Mouse (Mus musculus) gastrocnemius, adult 2 months (tissue): ENCODE data around the gene Lnx2. TPM values are rescaled to one million over a fixed set of nuclear protein-coding genes. Genes with fewer than 3 reads are reported as not detected.
A peak's percentile ranks its signal among the peaks of the same experiment; 100 is the strongest.

Source experiments
- DNase-seq: peaks from one replicate; pipeline ENCODE4 v3.0.0; 2022
- H3K27ac ChIP-seq: fragments of 200-600 bp; 2 replicates; pipeline ENCODE4 v1.8.1; 2022; ENCODE audit warnings: mild to moderate bottlenecking
- H3K4me3 ChIP-seq: fragments of 200-600 bp; 2 replicates; pipeline ENCODE4 v1.8.1; 2022; ENCODE audit warnings: mild to moderate bottlenecking, moderate library complexity
- CTCF ChIP-seq: fragments of 200-600 bp; IDR thresholded peaks from 2 replicates; pipeline ENCODE4 v1.8.1; 2022; ENCODE audit warnings: antibody characterized with exemption, mild to moderate bottlenecking, moderate library complexity
- intact Hi-C: fragments of 180-260 bp; cut with DNase I; formaldehyde crosslinking; loops from one replicate; pipeline ENCODE4 v1.15.1; 2025
- total RNA-seq, 2 experiments: library from RNA; stranded (reverse); gene quantifications; 2 replicates each; pipeline ENCODE4 v1.2.3; 2021

Lnx2 gene
- total RNA-seq, 2 experiments from 2014 or later: 3.3 to 3.4 TPM

DNA sequence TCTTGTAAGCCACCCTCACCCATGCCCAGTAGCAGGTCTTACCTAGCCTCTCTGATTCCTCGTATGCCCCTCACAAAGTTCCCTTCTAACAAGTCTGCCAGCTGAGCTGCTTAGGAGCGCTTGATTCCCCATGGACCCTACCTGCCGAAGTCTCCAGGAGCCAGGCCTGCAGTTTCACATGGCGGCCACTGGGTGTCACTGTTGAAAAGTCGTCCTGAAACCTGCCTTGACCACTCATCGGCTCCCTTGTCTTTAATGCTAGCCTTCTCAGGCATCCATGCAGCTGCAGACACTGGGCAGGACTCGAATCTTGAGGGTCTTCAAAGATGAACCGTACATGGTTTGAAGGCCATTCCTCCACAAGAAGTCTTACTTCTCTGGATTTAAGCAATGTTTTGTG, 93.2 kb downstream of the Lnx2 start:
- Histone ChIP-seq H3K4me3 (no peak overlapping the region), H3K27ac (no peak overlapping the region)
- TF ChIP-seq CTCF: peak; percentile 91
- intact Hi-C loops: loop anchor here (1.0 to 5.0 kb wide), 4 partner anchors 41 to 339 kb away; partner anchors contain the start of genes Polr1d and Urad
- peak; percentile 64 for DNase-seq

DNA sequence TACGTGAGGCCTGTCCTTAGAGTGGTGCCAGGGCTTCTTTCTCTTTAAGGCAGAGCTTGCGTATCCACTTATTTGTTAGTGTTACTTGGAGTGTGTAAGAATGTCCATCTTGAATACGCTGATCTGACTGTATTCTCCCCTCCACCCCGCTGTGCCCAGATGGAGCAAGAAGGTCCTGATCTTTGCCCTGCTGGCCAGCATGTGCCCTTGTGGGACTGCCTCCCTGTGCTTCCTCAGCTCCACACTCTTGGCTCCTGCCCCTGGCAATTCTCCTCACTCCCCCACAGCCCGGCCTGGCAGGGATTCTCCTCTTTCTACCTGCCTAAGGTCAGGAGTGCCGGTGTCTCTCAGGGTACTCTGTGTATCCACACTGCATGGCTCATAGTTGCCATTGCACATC, 95.0 kb downstream of the Lnx2 start:
- TF ChIP-seq CTCF: no peak
- DNase-seq: no peak
- no peak overlapping the region for H3K27ac ChIP-seq
- intact Hi-C loops: loop anchor here (5.0 kb wide), 2 partner anchors 39 to 341 kb away; partner anchors contain the start of gene Urad
- H3K4me3 ChIP-seq: no peak overlapping the region

DNA sequence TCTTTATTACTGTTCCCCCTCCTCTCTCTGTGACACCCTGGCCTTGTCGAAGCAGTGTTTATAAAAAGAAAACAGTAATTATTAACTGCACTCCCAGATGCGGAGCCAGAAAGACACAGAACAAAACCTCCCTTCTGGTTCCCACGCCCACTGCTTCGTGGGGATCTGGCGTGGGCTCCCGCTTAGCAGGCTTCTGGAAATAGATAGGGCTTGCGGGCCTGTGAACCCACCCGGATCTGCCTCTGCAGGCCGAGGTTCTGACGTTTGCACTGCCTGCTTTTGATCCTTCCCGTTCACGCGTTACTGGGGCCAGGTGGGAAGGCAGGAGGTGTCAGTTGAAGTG, 101.6 kb downstream of the Lnx2 start:
- DNase-seq: no peak
- Histone ChIP-seq H3K4me3 (no peak overlapping the region), H3K27ac (peak overlapping the region; percentile 49; the same call in 1 of the 2 replicates)
- intact Hi-C loops: no loop called here
- no peak for TF ChIP-seq CTCF

DNA sequence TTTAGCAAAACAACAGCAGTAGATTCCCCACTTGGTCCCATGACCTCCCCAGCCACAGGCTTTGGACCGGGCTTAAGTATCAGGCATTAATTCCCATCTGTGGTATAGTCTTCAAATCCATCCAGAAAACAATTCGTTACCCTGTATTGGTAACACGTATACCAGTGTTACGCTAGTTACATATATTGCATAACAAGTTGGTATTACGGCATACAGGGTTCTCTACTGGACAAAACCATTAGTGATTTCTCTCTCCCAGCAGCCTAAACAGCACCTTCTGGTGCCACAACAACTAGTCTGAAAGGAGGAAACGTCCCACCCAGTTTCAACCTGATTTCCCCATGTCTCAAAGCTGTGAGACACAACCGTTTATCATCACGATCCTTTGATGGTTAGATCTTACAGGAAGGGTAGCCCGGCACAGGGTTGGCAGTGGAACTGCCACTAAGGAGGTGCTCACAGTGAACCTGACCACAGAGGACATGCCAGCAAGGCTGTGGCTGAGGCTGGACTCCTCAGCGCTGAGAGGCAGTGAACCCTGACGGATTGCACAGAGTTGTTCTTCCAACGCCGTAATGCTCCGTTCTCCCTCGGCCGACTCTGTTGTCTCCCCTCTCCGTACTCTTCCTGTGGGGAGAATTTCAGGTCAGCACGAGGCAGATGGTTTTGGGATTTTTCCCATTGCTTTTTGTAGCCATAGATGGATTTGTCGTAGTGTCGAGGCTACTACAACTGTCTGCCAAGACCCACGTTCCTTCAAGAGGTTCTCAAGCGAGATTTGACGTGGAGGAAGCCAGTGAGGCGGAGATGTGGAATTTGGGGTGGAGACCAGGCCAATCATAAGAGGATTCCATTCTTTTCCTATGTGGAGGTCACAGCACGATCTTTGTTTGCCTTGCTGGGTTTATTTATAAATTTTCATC, 102.3 kb downstream of the Lnx2 start:
- H3K27ac ChIP-seq: peak overlapping the region; percentile 40
- TF ChIP-seq CTCF: no peak
- H3K4me3 ChIP-seq: no peak overlapping the region
- intact Hi-C loops: no loop called here
- no peak for DNase-seq

DNA sequence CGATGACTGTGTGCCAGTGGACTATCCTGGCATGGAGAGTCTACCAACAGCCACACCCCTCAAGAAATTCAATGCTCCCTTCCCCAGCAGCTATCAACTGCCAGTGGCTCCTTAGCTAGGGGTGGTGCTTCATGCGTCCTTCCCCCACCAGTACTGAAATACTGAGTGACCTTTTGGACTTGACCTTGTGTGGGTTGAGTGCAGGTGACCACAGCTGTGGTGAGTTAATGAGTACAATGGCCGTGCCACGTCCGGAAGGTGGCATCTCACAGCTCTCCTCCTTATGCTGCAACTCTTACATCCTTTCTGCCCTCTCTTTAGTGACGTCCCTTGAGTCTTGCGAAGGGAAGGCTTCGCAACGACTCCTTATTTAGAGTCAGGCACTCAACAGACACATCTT, 103.0 kb downstream of the Lnx2 start:
- peak overlapping the region; percentile 28; the same call in 1 of the 2 replicates for H3K27ac ChIP-seq
- no peak for TF ChIP-seq CTCF
- intact Hi-C loops: no loop called here
- DNase-seq: no peak
- no peak overlapping the region for H3K4me3 ChIP-seq

DNA sequence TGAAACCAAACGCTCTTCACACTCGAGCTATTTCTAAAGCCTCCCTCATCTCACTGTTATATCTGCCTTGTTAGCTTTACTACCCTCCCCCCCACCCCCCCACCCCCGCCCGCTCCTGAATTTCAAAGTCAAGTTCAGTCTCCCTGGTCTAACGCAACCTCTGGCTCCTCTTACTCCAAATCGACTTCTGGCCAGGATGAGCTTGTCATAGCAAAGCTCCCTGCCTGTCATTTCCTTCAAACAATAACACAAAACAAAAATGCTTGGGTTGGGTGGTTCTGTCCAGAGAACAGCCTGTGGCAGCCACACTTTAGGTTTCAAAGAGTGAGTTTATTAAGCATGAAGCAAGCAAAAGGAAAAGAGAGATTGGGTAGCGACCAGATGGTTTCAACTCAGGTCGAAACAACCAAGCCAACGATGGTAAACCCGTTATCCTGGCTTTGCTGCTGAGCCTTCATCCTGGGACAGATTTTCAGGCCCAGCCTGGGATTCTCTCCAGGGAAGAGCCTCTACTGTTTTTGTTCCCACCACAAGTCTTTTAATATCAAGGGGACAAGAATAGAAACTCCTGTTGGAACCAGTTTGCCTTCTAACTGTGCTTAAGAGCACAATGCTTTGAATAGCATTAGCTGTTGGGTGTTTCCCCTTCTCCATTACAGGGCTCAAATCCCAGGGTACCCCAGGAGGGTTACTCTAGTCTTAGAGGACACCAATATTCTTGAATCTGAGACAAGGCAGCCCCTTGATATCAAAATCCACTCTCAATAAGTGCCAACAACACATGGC, 104.4 kb downstream of the Lnx2 start:
- Histone ChIP-seq H3K27ac (peak overlapping the region; percentile 48; the same call in 1 of the 2 replicates), H3K4me3 (no peak overlapping the region)
- no peak for DNase-seq
- TF ChIP-seq CTCF: no peak
- intact Hi-C loops: no loop called here

DNA sequence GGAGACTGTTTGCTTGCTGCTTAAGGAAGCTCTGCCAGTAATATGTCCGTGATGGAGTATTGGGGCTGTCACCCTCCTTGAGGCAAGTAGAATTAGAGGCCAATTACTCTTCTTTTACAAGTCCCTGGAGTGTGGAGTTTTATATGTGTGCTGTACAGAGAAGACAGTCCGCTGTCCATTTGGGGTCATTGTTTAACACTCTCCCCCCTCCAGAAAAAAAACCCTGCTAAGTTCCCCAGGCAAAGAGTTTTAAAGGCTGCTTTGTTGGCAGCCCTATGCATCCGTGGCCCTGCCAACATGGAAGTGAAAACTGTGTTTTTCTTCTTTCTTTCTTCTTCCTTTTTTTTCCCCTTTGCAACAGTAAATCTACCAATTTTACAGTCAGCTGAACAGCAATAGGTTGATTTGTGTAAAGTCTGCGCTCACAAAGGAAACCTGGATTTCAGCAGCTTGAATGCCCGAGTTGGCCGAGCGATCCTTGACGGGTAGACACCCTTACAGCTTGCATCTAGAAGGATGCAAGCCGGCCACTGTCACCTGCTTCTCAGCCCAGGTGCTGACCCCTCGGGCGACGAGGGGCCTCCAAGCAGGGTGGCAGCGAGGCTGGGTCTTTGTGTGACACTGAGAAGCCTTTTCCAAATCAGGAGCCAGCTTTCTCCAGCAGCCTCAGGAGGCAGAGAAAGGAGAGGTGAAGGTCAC, 107.5 kb downstream of the Lnx2 start:
- no peak for TF ChIP-seq CTCF
- intact Hi-C loops: no loop called here
- no peak overlapping the region for H3K27ac ChIP-seq
- no peak overlapping the region for H3K4me3 ChIP-seq
- DNase-seq: no peak

Other genes with a start within 250 kb of the Lnx2 start
- 100 to 1,000 TPM; 120 to 155 TPM for gene Rpl21, start 243.7 kb downstream of the Lnx2 start, total RNA-seq
- 1 to 10 TPM; 1.7 to 2.0 TPM for gene Rasl11a, start 231.5 kb downstream of the Lnx2 start, total RNA-seq
- 10 to 100 TPM; 25.7 to 31.9 TPM for gene Gtf3a, start 127.9 kb downstream of the Lnx2 start, total RNA-seq
- 10 to 100 TPM; 23.0 to 25.9 TPM for gene Mtif3, start 112.8 kb downstream of the Lnx2 start, total RNA-seq
- 10 to 100 TPM; 83.4 to 85.5 TPM for gene Polr1d, start 464 bp upstream of the Lnx2 start, total RNA-seq
- gene Gsx1, start 112.1 kb upstream of the Lnx2 start, total RNA-seq: not detected
- gene Pdx1, start 193.4 kb upstream of the Lnx2 start, total RNA-seq: not detected
- not detected for gene Cdx2, start 230.7 kb upstream of the Lnx2 start, total RNA-seq
- gene Urad, start 245.9 kb upstream of the Lnx2 start, total RNA-seq: not detected